In the genomic region with DNA sequence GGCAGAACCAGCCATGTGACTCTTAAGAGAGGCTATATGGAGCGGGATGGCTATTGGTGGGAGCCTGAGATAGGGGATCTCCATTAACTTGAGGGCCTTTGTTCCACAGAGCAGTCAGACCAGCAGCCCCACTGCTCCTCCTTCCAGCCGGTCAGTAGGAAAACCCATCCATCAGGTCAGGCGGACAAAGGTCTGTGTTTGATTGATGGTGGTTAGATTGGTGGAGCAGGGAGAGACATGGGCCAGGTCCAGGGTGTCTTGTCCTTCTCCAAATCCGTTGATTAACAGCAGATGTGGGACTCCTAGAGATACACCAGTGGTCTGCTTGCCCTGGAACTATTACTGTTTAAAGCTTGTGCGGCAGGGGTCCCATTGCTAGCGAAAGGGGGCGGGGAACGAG, we compare ENCODE assay signal across 24 mouse cellular contexts. TPM values are rescaled to one million over a fixed set of nuclear protein-coding genes. Genes with fewer than 3 reads are reported as not detected.
DNase-seq lines count a peak whose midpoint lies in the region; ATAC-seq lines count a peak whose summit lies in the region.
"Had no signal": no experiment of that assay in that cellular context is flagged by ENCODE, and none has a peak within 500 bp of the region (broad histone marks: within the 10 kb centered on the region; RNA-seq: fewer than 3 reads in every experiment).

No protein-coding gene starts in this region.

- no peak overlapping the region for H3K4me3 ChIP-seq in kidney, embryonic 15.5 days (replicated peaks)
- H3K4me3 ChIP-seq in brown adipose tissue, adult 24 weeks (ENCODE audit: insufficient read depth, low read depth, low read length) = no peak overlapping the region
- H3K4me3 ChIP-seq in neural tube, embryonic 11.5 days (ENCODE audit: low read depth, low read length) = no peak overlapping the region
- H3K4me3 ChIP-seq: hindbrain, embryonic 15.5 days; limb, embryonic 15.5 days; midbrain, embryonic 10.5 days; neural tube, embryonic 12.5 days had no signal

- H3K9me3 ChIP-seq in kidney, embryonic 15.5 days (replicated peaks) = no peaks in the 10 kb centered on the region
- H3K9me3 ChIP-seq in neural tube, embryonic 11.5 days (ENCODE audit: control insufficient read depth, low read length) = no peaks in the 10 kb centered on the region
- H3K9me3 ChIP-seq: hindbrain, embryonic 15.5 days; limb, embryonic 15.5 days; midbrain, embryonic 10.5 days; neural tube, embryonic 12.5 days had no signal

- no peak overlapping the region for H3K27ac ChIP-seq in kidney, embryonic 15.5 days
- peak overlapping the region; percentile 21 for H3K27ac ChIP-seq in brown adipose tissue, adult 24 weeks (replicated peaks; ENCODE audit: low read depth, low read length)
- no peak overlapping the region for H3K27ac ChIP-seq in neural tube, embryonic 11.5 days (ENCODE audit: low read depth, low read length)
- H3K27ac ChIP-seq: hindbrain, embryonic 15.5 days; limb, embryonic 15.5 days; midbrain, embryonic 10.5 days; neural tube, embryonic 12.5 days had no signal

- H3K4me2 ChIP-seq in kidney, embryonic 15.5 days = no peak overlapping the region
- no peak overlapping the region for H3K4me2 ChIP-seq in neural tube, embryonic 11.5 days (ENCODE audit: low read depth)
- H3K4me2 ChIP-seq: heart, embryonic 11.5 days; hindbrain, embryonic 15.5 days; limb, embryonic 15.5 days; neural tube, embryonic 12.5 days had no signal

- no peaks in the 10 kb centered on the region for H3K27me3 ChIP-seq in kidney, embryonic 15.5 days
- no peaks in the 10 kb centered on the region for H3K27me3 ChIP-seq in neural tube, embryonic 11.5 days (ENCODE audit: control insufficient read depth, insufficient read depth, low read length)
- H3K27me3 ChIP-seq: hindbrain, embryonic 15.5 days; limb, embryonic 15.5 days; neural tube, embryonic 12.5 days; Patski had no signal

- no peaks in the 10 kb centered on the region; the same call in 1 of the 2 replicates for H3K36me3 ChIP-seq in kidney, embryonic 15.5 days
- H3K36me3 ChIP-seq in neural tube, embryonic 11.5 days (ENCODE audit: control insufficient read depth, insufficient read depth, low read length) = no peaks in the 10 kb centered on the region
- H3K36me3 ChIP-seq: hindbrain, embryonic 15.5 days; limb, embryonic 15.5 days; midbrain, embryonic 10.5 days; neural tube, embryonic 12.5 days had no signal

- H3K9ac ChIP-seq in kidney, embryonic 15.5 days = no peak overlapping the region
- no peak overlapping the region for H3K9ac ChIP-seq in neural tube, embryonic 11.5 days (ENCODE audit: low read length)
- H3K9ac ChIP-seq: forebrain, postnatal 0 days; hindbrain, embryonic 15.5 days; limb, embryonic 15.5 days; neural tube, embryonic 12.5 days had no signal

- DNase-seq in kidney, adult 9 months = no peak
- peak; percentile 35 for DNase-seq in embryo, embryonic 11 days
- DNase-seq in neural tube, embryonic 11.5 days (ENCODE audit: low spot score) = peak; percentile 26
- no peak for DNase-seq in lung, postnatal 10 days
- no peak for DNase-seq in cerebellum, postnatal 25 days
- DNase-seq: adrenal gland, postnatal 25 days; cerebellum, adult 11-12 months; cerebellum, postnatal 36 days; forebrain, postnatal 0 days; heart, postnatal 10 days; kidney, adult 11 months; kidney, postnatal 10 days; lung, adult 2 months; lung, postnatal 36 days; spleen, adult 18-20 months; thymus, adult 2 months had no signal

- 0 out of 2 replicates have a peak, but pooled peaks have one; percentile 15 for ATAC-seq in kidney, embryonic 15.5 days (replicated peaks; ENCODE audit: low FRiP score)
- no peak for ATAC-seq in neural tube, embryonic 11.5 days (ENCODE audit: insufficient read depth, low FRiP score, low TSS enrichment)
- ATAC-seq: forebrain, postnatal 0 days; Patski had no signal

- H3K4me1 ChIP-seq in kidney, embryonic 15.5 days = peaks cover 81% of the 10 kb centered on the region
- H3K4me1 ChIP-seq in brown adipose tissue, adult 24 weeks (ENCODE audit: control insufficient read depth, insufficient read depth, insufficient read length, low read length) = peaks cover 78% of the 10 kb centered on the region
- peaks cover 11% of the 10 kb centered on the region for H3K4me1 ChIP-seq in neural tube, embryonic 11.5 days (ENCODE audit: control insufficient read depth, insufficient read depth, low read length)

- 44% methylated on average over 8 of the region's 8 CpGs for WGBS in kidney, embryonic 15.5 days
- 13% methylated on average over 8 of the region's 8 CpGs for WGBS in neural tube, embryonic 11.5 days

RNA-seq across cellular contexts. Expression of a gene that starts 34.4 kb away (rescaled TPM):
- polyA plus RNA-seq in kidney, embryonic 15.5 days (2015; fragmentation: Nextera tagmentation; extraction: Ambion mirVana) = 82.0 and 85.9 TPM in 2 replicates
- polyA plus RNA-seq in brown adipose tissue, adult 24 weeks (2012; ENCODE audit: insufficient read depth, insufficient read length, missing spikeins) = 63.4 and 130 TPM in 2 replicates
- 42.2 and 43.1 TPM in 2 replicates for polyA plus RNA-seq in neural tube, embryonic 11.5 days (2014; fragmentation: Nextera tagmentation; extraction: Ambion mirVana)

Comparison
In these comparisons a context has a peak if more than half of its experiments do, and no peak if none do; other contexts are left out.
1. DNase-seq: peak in embryo, embryonic 11 days (single experiment) and neural tube, embryonic 11.5 days (single experiment); none in kidney, adult 9 months (single experiment), lung, postnatal 10 days (single experiment) and cerebellum, postnatal 25 days (0 of 2).